Mouse (Mus musculus) bone marrow, adult 2 months (tissue): Measurements from ENCODE around the gene Rbm20.

ENCODE experiments used
- CTCF ChIP-seq: fragments of 200-500 bp; IDR thresholded peaks from 2 replicates; pipeline ENCODE4 v1.5.1; 2011; ENCODE audit warnings: low read length, control low read depth; ENCODE audit not compliant: control insufficient read depth, insufficient read depth
- POLR2A ChIP-seq: fragments of 200-500 bp; IDR thresholded peaks from 2 replicates; pipeline ENCODE4 v1.6.1; 2011; ENCODE audit warnings: low read depth, mild to moderate bottlenecking, control low read depth, low read length, borderline replicate concordance; ENCODE audit not compliant: control insufficient read depth

- TF ChIP-seq CTCF (no peak), POLR2A (no peak)
Observed at GRCm38 (mm10) chr19:53821241-53822120, 144.4 kb downstream of the Rbm20 start.
